Mouse (Mus musculus): ENCODE results near the gene Yeats2. TPM values are rescaled to one million over a fixed set of nuclear protein-coding genes. Genes with fewer than 3 reads are reported as not detected.
A peak's percentile ranks its signal among the peaks of the same experiment; 100 is the strongest.
"Not testable (repeated sequence)": the region's sequence is repeated elsewhere in the genome, so short reads cannot be mapped to it uniquely, and the experiment has no call there.

Yeats2 gene
- polyA plus RNA-seq, 2 experiments: 31.3 to 75.3 TPM

- Histone ChIP-seq H3K4me2 (replicated peaks; ENCODE audit: low read depth, low read length, severe bottlenecking) (peak overlapping the region; percentile 59; the same call in 1 of the 2 replicates), H3K9ac (ENCODE audit: low read depth, low read length, severe bottlenecking) (no peak overlapping the region), H3K36me3 (ENCODE audit: control insufficient read depth, insufficient read depth, low read length) (peaks cover 17% of the 10 kb centered on the region), H3K4me1 (ENCODE audit: control insufficient read depth, insufficient read depth, low read length) (peaks cover 4% of the 10 kb centered on the region; the same call in 1 of the 2 replicates), H3K27ac (replicated peaks; ENCODE audit: low read depth, low read length) (no peak overlapping the region), H3K4me3 (replicated peaks; ENCODE audit: low read length) (no peak overlapping the region; the same call in 1 of the 2 replicates), H3K27me3 (ENCODE audit: control insufficient read depth, insufficient read depth, low read length) (no peaks in the 10 kb centered on the region), H3K9me3 (ENCODE audit: control insufficient read depth, low read length) (peaks cover 10% of the 10 kb centered on the region)
- no peak for ATAC-seq (ENCODE audit: low FRiP score, low read depth)
- DNase-seq (ENCODE audit: low spot score): no peak
- WGBS: 94% methylated on average over 6 of the region's 6 CpGs
- TF ChIP-seq POLR2A (IDR thresholded peaks at IDR 0.05; ENCODE audit: borderline replicate concordance, extremely low read depth, insufficient read depth, insufficient read length): no peak
Observed at GRCm38 (mm10) chr16:20098866-20099629, 41.8 kb upstream of the Yeats2 start.

GRCm38 (mm10) chr16:20106996-20107395 is 33.9 kb upstream of the Yeats2 start:
- 97% methylated on average over 8 of the region's 8 CpGs for WGBS

GRCm38 (mm10) chr16:20108961-20109360 is 31.9 kb upstream of the Yeats2 start:
- no peaks in the 10 kb centered on the region for H3K27me3 ChIP-seq (ENCODE audit: control insufficient read depth, insufficient read depth, low read length)
- no peak for TF ChIP-seq POLR2A (IDR thresholded peaks at IDR 0.05; ENCODE audit: borderline replicate concordance, extremely low read depth, insufficient read depth, insufficient read length)
- no peak overlapping the region for H3K4me2 ChIP-seq (replicated peaks; ENCODE audit: low read depth, low read length, severe bottlenecking)
- H3K4me3 ChIP-seq (replicated peaks; ENCODE audit: low read length): no peak overlapping the region
- ATAC-seq (ENCODE audit: low FRiP score, low read depth) (no peak), DNase-seq (ENCODE audit: low spot score) (no peak)
- H3K27ac ChIP-seq (replicated peaks; ENCODE audit: low read depth, low read length): no peak overlapping the region
- H3K9ac ChIP-seq (ENCODE audit: low read depth, low read length, severe bottlenecking): no peak overlapping the region
- H3K9me3 ChIP-seq (ENCODE audit: control insufficient read depth, low read length): peaks cover 4% of the 10 kb centered on the region
- no peaks in the 10 kb centered on the region for H3K4me1 ChIP-seq (ENCODE audit: control insufficient read depth, insufficient read depth, low read length)
- peaks cover 57% of the 10 kb centered on the region for H3K36me3 ChIP-seq (ENCODE audit: control insufficient read depth, insufficient read depth, low read length)
- 93% methylated on average over 6 of the region's 6 CpGs for WGBS

More at GRCm38 (mm10) chr16:20106996-20107395, 33.9 kb upstream of the Yeats2 start:
- ATAC-seq (ENCODE audit: low FRiP score, low read depth): no peak
- H3K9ac ChIP-seq (ENCODE audit: low read depth, low read length, severe bottlenecking): no peak overlapping the region
- TF ChIP-seq POLR2A (IDR thresholded peaks at IDR 0.05; ENCODE audit: borderline replicate concordance, extremely low read depth, insufficient read depth, insufficient read length): no peak
- no peak overlapping the region for H3K4me2 ChIP-seq (replicated peaks; ENCODE audit: low read depth, low read length, severe bottlenecking)
- no peak for DNase-seq (ENCODE audit: low spot score)
- no peak overlapping the region for H3K27ac ChIP-seq (replicated peaks; ENCODE audit: low read depth, low read length)
- no peaks in the 10 kb centered on the region for H3K4me1 ChIP-seq (ENCODE audit: control insufficient read depth, insufficient read depth, low read length)
- peaks cover 12% of the 10 kb centered on the region for H3K9me3 ChIP-seq (ENCODE audit: control insufficient read depth, low read length)
- H3K36me3 ChIP-seq (ENCODE audit: control insufficient read depth, insufficient read depth, low read length): peaks cover 63% of the 10 kb centered on the region
- H3K27me3 ChIP-seq (ENCODE audit: control insufficient read depth, insufficient read depth, low read length): no peaks in the 10 kb centered on the region
- H3K4me3 ChIP-seq (replicated peaks; ENCODE audit: low read length): no peak overlapping the region

- Histone ChIP-seq H3K4me3 (replicated peaks; ENCODE audit: low read length) (no peak overlapping the region), H3K9ac (ENCODE audit: low read depth, low read length, severe bottlenecking) (no peak overlapping the region), H3K27ac (replicated peaks; ENCODE audit: low read depth, low read length) (no peak overlapping the region), H3K36me3 (ENCODE audit: control insufficient read depth, insufficient read depth, low read length) (peaks cover 60% of the 10 kb centered on the region), H3K4me1 (ENCODE audit: control insufficient read depth, insufficient read depth, low read length) (no peaks in the 10 kb centered on the region), H3K4me2 (replicated peaks; ENCODE audit: low read depth, low read length, severe bottlenecking) (no peak overlapping the region), H3K27me3 (ENCODE audit: control insufficient read depth, insufficient read depth, low read length) (no peaks in the 10 kb centered on the region), H3K9me3 (ENCODE audit: control insufficient read depth, low read length) (no peaks in the 10 kb centered on the region)
- DNase-seq (ENCODE audit: low spot score) (no peak), ATAC-seq (ENCODE audit: low FRiP score, low read depth) (no peak)
- no peak for TF ChIP-seq POLR2A (IDR thresholded peaks at IDR 0.05; ENCODE audit: borderline replicate concordance, extremely low read depth, insufficient read depth, insufficient read length)
- 85% methylated on average over 2 of the region's 2 CpGs for WGBS
Observed at GRCm38 (mm10) chr16:20112649-20113048, 28.2 kb upstream of the Yeats2 start.

GRCm38 (mm10) chr16:20116069-20116468 is 24.8 kb upstream of the Yeats2 start:
- Histone ChIP-seq H3K36me3 (ENCODE audit: control insufficient read depth, insufficient read depth, low read length) (peaks cover 62% of the 10 kb centered on the region), H3K27ac (replicated peaks; ENCODE audit: low read depth, low read length) (no peak overlapping the region), H3K9me3 (ENCODE audit: control insufficient read depth, low read length) (no peaks in the 10 kb centered on the region), H3K9ac (ENCODE audit: low read depth, low read length, severe bottlenecking) (no peak overlapping the region), H3K4me2 (replicated peaks; ENCODE audit: low read depth, low read length, severe bottlenecking) (no peak overlapping the region), H3K27me3 (ENCODE audit: control insufficient read depth, insufficient read depth, low read length) (no peaks in the 10 kb centered on the region), H3K4me1 (ENCODE audit: control insufficient read depth, insufficient read depth, low read length) (no peaks in the 10 kb centered on the region), H3K4me3 (replicated peaks; ENCODE audit: low read length) (no peak overlapping the region)
- no peak for DNase-seq (ENCODE audit: low spot score)
- TF ChIP-seq POLR2A (IDR thresholded peaks at IDR 0.05; ENCODE audit: borderline replicate concordance, extremely low read depth, insufficient read depth, insufficient read length): no peak
- 87% methylated on average over 4 of the region's 4 CpGs for WGBS
- no peak for ATAC-seq (ENCODE audit: low FRiP score, low read depth)

- not testable (repeated sequence) for H3K27me3 ChIP-seq (ENCODE audit: control insufficient read depth, insufficient read depth, low read length); H3K4me3 ChIP-seq (replicated peaks; ENCODE audit: low read length); H3K9me3 ChIP-seq (ENCODE audit: control insufficient read depth, low read length); H3K4me1 ChIP-seq (ENCODE audit: control insufficient read depth, insufficient read depth, low read length); H3K27ac ChIP-seq (replicated peaks; ENCODE audit: low read depth, low read length); H3K4me2 ChIP-seq (replicated peaks; ENCODE audit: low read depth, low read length, severe bottlenecking); H3K9ac ChIP-seq (ENCODE audit: low read depth, low read length, severe bottlenecking); DNase-seq (ENCODE audit: low spot score); ATAC-seq (ENCODE audit: low FRiP score, low read depth)
- WGBS: 60% methylated on average over 10 of the region's 10 CpGs
- peaks cover 40% of the 10 kb centered on the region for H3K36me3 ChIP-seq (ENCODE audit: control insufficient read depth, insufficient read depth, low read length)
Observed at GRCm38 (mm10) chr16:20126319-20126883, 14.5 kb upstream of the Yeats2 start.
